Mouse (Mus musculus): ENCODE measurements around the gene Galr3. TPM values are rescaled to one million over a fixed set of nuclear protein-coding genes. Genes with fewer than 3 reads are reported as not detected.
"Not testable (repeated sequence)": the region's sequence is repeated elsewhere in the genome, so short reads cannot be mapped to it uniquely, and the experiment has no call there.

Galr3 gene
- polyA plus RNA-seq, 1 experiment from 2014 or later: not detected

GRCm38 (mm10) chr15:79007059-79007458 lies 34.6 kb upstream of the Galr3 start:
- Histone ChIP-seq H3K9ac (replicated peaks) (no peak overlapping the region), H3K4me3 (no peak overlapping the region), H3K9me3 (no peaks in the 10 kb centered on the region), H3K4me2 (replicated peaks) (no peak overlapping the region), H3K27ac (replicated peaks) (no peak overlapping the region), H3K27me3 (no peaks in the 10 kb centered on the region), H3K36me3 (peaks cover 38% of the 10 kb centered on the region), H3K4me1 (no peaks in the 10 kb centered on the region)
- WGBS: 90% methylated on average over 5 of the region's 5 CpGs
- no peak for ATAC-seq (replicated peaks)

GRCm38 (mm10) chr15:79007836-79008235 lies 33.8 kb upstream of the Galr3 start:
- WGBS: 85% methylated on average over 6 of the region's 6 CpGs
- H3K4me2 ChIP-seq (replicated peaks); H3K4me3 ChIP-seq; ATAC-seq (replicated peaks); H3K9me3 ChIP-seq; H3K27me3 ChIP-seq; H3K27ac ChIP-seq (replicated peaks); H3K9ac ChIP-seq (replicated peaks); H3K4me1 ChIP-seq: not testable (repeated sequence)
- peaks cover 30% of the 10 kb centered on the region for H3K36me3 ChIP-seq

DNA sequence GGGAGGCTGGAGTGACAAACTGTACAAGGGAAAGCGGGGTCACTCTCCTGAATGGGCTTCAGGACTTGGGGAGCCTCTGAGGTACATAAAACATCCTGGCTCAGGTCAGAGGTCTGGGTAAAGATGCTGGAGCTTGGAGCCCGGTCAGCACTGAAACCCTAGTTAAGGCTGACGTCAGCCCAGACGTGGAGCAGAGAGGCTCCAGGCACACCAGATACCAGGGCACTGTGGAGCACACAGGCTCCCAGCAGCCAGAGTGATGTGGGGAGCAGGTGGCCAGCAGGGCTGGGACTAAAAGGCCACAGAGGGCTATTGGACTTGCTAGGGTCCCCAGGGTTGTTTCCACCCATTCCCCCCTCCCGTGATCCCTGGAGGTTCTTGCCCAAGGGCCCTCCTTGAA lies 32.0 kb upstream of the Galr3 start:
- 85% methylated on average over 5 of the region's 5 CpGs for WGBS
- ATAC-seq (replicated peaks): no peak
- no peak overlapping the region for H3K4me2 ChIP-seq (replicated peaks)

GRCm38 (mm10) chr15:79011550-79011949 lies 30.1 kb upstream of the Galr3 start:
- Histone ChIP-seq H3K36me3 (peaks cover 3% of the 10 kb centered on the region; the same call in 1 of the 2 replicates), H3K4me3 (no peak overlapping the region), H3K9ac (replicated peaks) (no peak overlapping the region), H3K9me3 (no peaks in the 10 kb centered on the region), H3K27ac (replicated peaks) (no peak overlapping the region), H3K27me3 (no peaks in the 10 kb centered on the region), H3K4me2 (replicated peaks) (no peak overlapping the region), H3K4me1 (peaks cover 9% of the 10 kb centered on the region; the same call in 1 of the 2 replicates)
- WGBS: 57% methylated on average over 10 of the region's 10 CpGs
- no peak for ATAC-seq (replicated peaks)

More for the DNA sequence above, 32.0 kb upstream of the Galr3 start:
- Histone ChIP-seq H3K9ac (replicated peaks) (no peak overlapping the region), H3K9me3 (no peaks in the 10 kb centered on the region), H3K27ac (replicated peaks) (no peak overlapping the region), H3K4me3 (no peak overlapping the region), H3K4me1 (peaks cover 9% of the 10 kb centered on the region; the same call in 1 of the 2 replicates), H3K27me3 (no peaks in the 10 kb centered on the region), H3K36me3 (peaks cover 12% of the 10 kb centered on the region; the same call in 1 of the 2 replicates)

GRCm38 (mm10) chr15:79013382-79013781 lies 28.3 kb upstream of the Galr3 start:
- 0 out of 2 replicates have a peak, but pooled peaks have one; percentile 43 for ATAC-seq (replicated peaks)

GRCm38 (mm10) chr15:79018191-79018590 lies 23.5 kb upstream of the Galr3 start:
- ATAC-seq (replicated peaks): no peak
- 38% methylated on average over 4 of the region's 4 CpGs for WGBS
- Histone ChIP-seq H3K4me1 (peaks cover 7% of the 10 kb centered on the region; the same call in 1 of the 2 replicates), H3K4me2 (replicated peaks) (no peak overlapping the region), H3K27me3 (no peaks in the 10 kb centered on the region), H3K36me3 (no peaks in the 10 kb centered on the region), H3K9ac (replicated peaks) (no peak overlapping the region), H3K9me3 (no peaks in the 10 kb centered on the region), H3K27ac (replicated peaks) (no peak overlapping the region), H3K4me3 (no peak overlapping the region)

More at GRCm38 (mm10) chr15:79013382-79013781, 28.3 kb upstream of the Galr3 start:
- Histone ChIP-seq H3K9me3 (no peaks in the 10 kb centered on the region), H3K36me3 (no peaks in the 10 kb centered on the region), H3K4me1 (peaks cover 9% of the 10 kb centered on the region; the same call in 1 of the 2 replicates), H3K27ac (replicated peaks) (peak overlapping the region; percentile 14; the same call in 1 of the 2 replicates), H3K4me3 (no peak overlapping the region), H3K27me3 (no peaks in the 10 kb centered on the region), H3K4me2 (replicated peaks) (no peak overlapping the region), H3K9ac (replicated peaks) (no peak overlapping the region)
- WGBS: 55% methylated on average over 7 of the region's 7 CpGs

- Histone ChIP-seq H3K36me3 (no peaks in the 10 kb centered on the region), H3K27me3 (no peaks in the 10 kb centered on the region), H3K9me3 (no peaks in the 10 kb centered on the region), H3K9ac (replicated peaks) (no peak overlapping the region; the same call in 1 of the 2 replicates), H3K27ac (replicated peaks) (no peak overlapping the region), H3K4me2 (replicated peaks) (no peak overlapping the region), H3K4me1 (no peaks in the 10 kb centered on the region), H3K4me3 (no peak overlapping the region)
- WGBS: 64% methylated on average over 3 of the region's 3 CpGs
- ATAC-seq (replicated peaks): no peak
Observed at GRCm38 (mm10) chr15:79018886-79019285, 22.8 kb upstream of the Galr3 start.

DNA sequence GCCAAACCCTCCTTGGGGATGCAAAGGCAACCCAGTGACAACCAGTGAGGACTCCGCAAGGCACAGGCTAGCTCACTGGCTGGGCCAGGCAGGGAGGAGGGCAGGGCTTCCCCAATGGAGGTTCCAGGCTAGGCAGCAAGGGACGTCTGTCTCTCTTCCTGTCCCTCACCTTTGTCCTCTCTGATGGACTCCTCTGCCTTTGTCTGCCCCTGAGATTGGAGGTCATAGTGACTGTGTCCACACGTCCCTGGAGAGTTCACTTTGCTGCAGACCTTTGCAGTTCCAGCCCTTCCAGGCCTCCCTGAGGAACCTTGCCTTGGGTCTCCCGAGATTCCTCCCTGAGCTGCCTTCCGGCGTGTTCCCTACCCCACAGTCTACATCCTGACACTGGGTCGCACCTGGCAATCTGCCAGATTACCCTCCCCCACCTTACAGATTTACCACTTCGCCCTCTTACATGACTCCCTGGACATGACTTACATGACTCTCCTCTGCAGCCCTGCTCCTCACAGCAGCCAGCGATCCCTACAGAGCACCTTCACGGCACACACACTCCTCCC lies 18.9 kb upstream of the Galr3 start:
- Histone ChIP-seq H3K9me3 (no peaks in the 10 kb centered on the region), H3K27ac (replicated peaks) (no peak overlapping the region), H3K4me1 (peaks cover 22% of the 10 kb centered on the region), H3K4me3 (no peak overlapping the region), H3K27me3 (no peaks in the 10 kb centered on the region), H3K36me3 (no peaks in the 10 kb centered on the region), H3K9ac (replicated peaks) (no peak overlapping the region), H3K4me2 (replicated peaks) (no peak overlapping the region)
- 68% methylated on average over 10 of the region's 10 CpGs for WGBS
- no peak for ATAC-seq (replicated peaks)

- no peaks in the 10 kb centered on the region for H3K9me3 ChIP-seq
Observed at GRCm38 (mm10) chr15:79023366-79023765, 18.3 kb upstream of the Galr3 start.

DNA sequence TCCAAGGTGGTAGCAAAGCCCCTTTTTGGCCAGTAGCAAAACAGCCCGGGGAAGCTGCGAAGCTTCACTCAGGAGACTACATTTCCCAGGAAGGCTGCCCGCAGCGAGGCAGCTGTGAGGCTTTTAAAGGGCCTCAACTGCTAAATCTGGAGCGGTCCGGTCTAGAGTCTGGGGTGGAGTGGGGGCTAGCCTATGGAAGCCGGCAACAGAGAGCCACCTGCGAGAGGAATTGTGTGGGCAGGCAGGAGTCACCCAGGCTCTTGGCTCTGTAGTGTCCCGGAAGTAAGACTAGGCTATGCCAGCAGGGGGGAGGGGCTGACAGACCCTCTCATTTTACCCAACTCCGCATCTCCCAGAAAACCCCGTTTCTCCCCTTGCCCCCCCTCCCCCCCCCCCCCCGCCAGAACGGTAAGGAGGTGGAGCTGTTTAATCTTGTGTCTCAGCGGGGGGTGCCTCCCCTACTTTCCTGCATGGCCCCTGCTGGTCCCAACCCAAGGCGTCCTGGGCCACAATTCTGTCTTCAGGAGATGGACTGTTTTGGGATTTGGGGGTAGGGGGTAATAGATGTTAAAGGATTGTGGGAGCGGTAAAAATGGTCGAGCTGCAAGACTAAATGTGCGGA lies 15.9 kb upstream of the Galr3 start:
- 9% methylated on average over 16 of the region's 18 CpGs for WGBS
- no peak overlapping the region; the same call in 1 of the 2 replicates for H3K9ac ChIP-seq (replicated peaks)
- no peaks in the 10 kb centered on the region for H3K36me3 ChIP-seq
- ATAC-seq (replicated peaks): no peak
- peak overlapping the region; percentile 25 for H3K4me3 ChIP-seq
- H3K4me2 ChIP-seq (replicated peaks): peak overlapping the region; percentile 34
- no peak overlapping the region for H3K27ac ChIP-seq (replicated peaks)
- no peaks in the 10 kb centered on the region for H3K9me3 ChIP-seq
- peaks cover 36% of the 10 kb centered on the region for H3K4me1 ChIP-seq
- no peaks in the 10 kb centered on the region for H3K27me3 ChIP-seq

More at GRCm38 (mm10) chr15:79023366-79023765, 18.3 kb upstream of the Galr3 start:
- H3K27ac ChIP-seq (replicated peaks): no peak overlapping the region
- no peak overlapping the region for H3K9ac ChIP-seq (replicated peaks)
- ATAC-seq (replicated peaks): no peak
- WGBS: 100% methylated on average over 1 of the region's 1 CpGs
- no peak overlapping the region for H3K4me2 ChIP-seq (replicated peaks)
- peaks cover 23% of the 10 kb centered on the region for H3K4me1 ChIP-seq
- no peaks in the 10 kb centered on the region for H3K36me3 ChIP-seq
- H3K4me3 ChIP-seq: no peak overlapping the region
- no peaks in the 10 kb centered on the region for H3K27me3 ChIP-seq

GRCm38 (mm10) chr15:79026511-79027290 lies 15.0 kb upstream of the Galr3 start:
- H3K4me1 ChIP-seq: peaks cover 45% of the 10 kb centered on the region
- peak overlapping the region; percentile 83 for H3K4me3 ChIP-seq
- peak overlapping the region; percentile 83; the same call in 1 of the 2 replicates for H3K9ac ChIP-seq (replicated peaks)
- no peaks in the 10 kb centered on the region for H3K36me3 ChIP-seq
- WGBS: 35% methylated on average over 14 of the region's 14 CpGs
- peak overlapping the region; percentile 94; the same call in 1 of the 2 replicates for H3K27ac ChIP-seq (replicated peaks)
- ATAC-seq (replicated peaks): no peak
- no peaks in the 10 kb centered on the region for H3K9me3 ChIP-seq
- peak overlapping the region; percentile 96 for H3K4me2 ChIP-seq (replicated peaks)
- no peaks in the 10 kb centered on the region for H3K27me3 ChIP-seq
